In genomic region chr13:99666086-99666485, GRCm38 (mm10) we compare ENCODE assay signal across 25 mouse cellular contexts.
A peak's percentile ranks its signal among the peaks of the same experiment; 100 is the strongest.
DNase-seq lines count a peak whose midpoint lies in the region; ATAC-seq lines count a peak whose summit lies in the region.
"Had no signal": no experiment of that assay in that cellular context is flagged by ENCODE, and none has a peak within 500 bp of the region (broad histone marks: within the 10 kb centered on the region; RNA-seq: fewer than 3 reads in every experiment).

No protein-coding gene starts in this region.

- H3K27ac ChIP-seq in heart, embryonic 10.5 days: no peak overlapping the region
- H3K27ac ChIP-seq in neural tube, embryonic 13.5 days (replicated peaks): 0 out of 2 replicates have a peak overlapping the region, but pooled peaks have one; percentile 13
- H3K27ac ChIP-seq: embryonic facial prominence, embryonic 12.5 days; embryonic facial prominence, embryonic 15.5 days; forebrain, embryonic 10.5 days; forebrain, embryonic 12.5 days had no signal

- H3K36me3 ChIP-seq in heart, embryonic 10.5 days: no peaks in the 10 kb centered on the region
- H3K36me3 ChIP-seq in neural tube, embryonic 13.5 days: no peaks in the 10 kb centered on the region
- H3K36me3 ChIP-seq: embryonic facial prominence, embryonic 12.5 days; embryonic facial prominence, embryonic 15.5 days; forebrain, embryonic 10.5 days; forebrain, embryonic 12.5 days; G1E had no signal

- peaks cover 13% of the 10 kb centered on the region; the same call in 1 of the 2 replicates for H3K4me1 ChIP-seq in heart, embryonic 10.5 days
- H3K4me1 ChIP-seq in neural tube, embryonic 13.5 days (replicated peaks): peaks cover 33% of the 10 kb centered on the region
- H3K4me1 ChIP-seq: embryonic facial prominence, embryonic 12.5 days; embryonic facial prominence, embryonic 15.5 days had no signal

- DNase-seq in cerebellum, postnatal 10 days: peak; percentile 38 to 57
- peak; percentile 72 for DNase-seq in heart, adult 11 months
- DNase-seq in heart, embryonic 10.5 days (ENCODE audit: low spot score): no peak
- DNase-seq in neural tube, embryonic 10.5 days (ENCODE audit: extremely low spot score, low spot score): no peak
- DNase-seq: adrenal gland, adult 8-10 months; adrenal gland, postnatal 14 days; adrenal gland, postnatal 36 days; B cell, adult 2 months; cerebellum, adult 11-12 months; cerebellum, adult 9-10 months; cerebellum, postnatal 36 days; embryo, embryonic 11 days had no signal

- ATAC-seq in cerebellum, adult (ENCODE audit: insufficient number of reproducible peaks, low FRiP score, low TSS enrichment): no peak
- no peak for ATAC-seq in neural tube, embryonic 13.5 days (ENCODE audit: low read depth)
- ATAC-seq: activated CD4-positive, CD25-positive, alpha-beta regulatory T cell, adult 4 months; CD4-positive, CD25-positive, alpha-beta regulatory T cell, adult 4 months; forebrain, embryonic 14.5 days; forebrain, embryonic 16.5 days; Patski had no signal

- no peaks in the 10 kb centered on the region for H3K27me3 ChIP-seq in heart, embryonic 10.5 days (ENCODE audit: insufficient read depth, poor library complexity, severe bottlenecking)
- H3K27me3 ChIP-seq in neural tube, embryonic 13.5 days: no peaks in the 10 kb centered on the region
- H3K27me3 ChIP-seq: embryonic facial prominence, embryonic 12.5 days; embryonic facial prominence, embryonic 15.5 days; Patski had no signal

- no peak overlapping the region for H3K4me2 ChIP-seq in neural tube, embryonic 13.5 days
- H3K4me2 ChIP-seq: embryonic facial prominence, embryonic 12.5 days; embryonic facial prominence, embryonic 15.5 days; forebrain, embryonic 12.5 days had no signal

- no peaks in the 10 kb centered on the region for H3K9me3 ChIP-seq in heart, embryonic 10.5 days
- H3K9me3 ChIP-seq in neural tube, embryonic 13.5 days: no peaks in the 10 kb centered on the region
- H3K9me3 ChIP-seq: embryonic facial prominence, embryonic 12.5 days; embryonic facial prominence, embryonic 15.5 days; forebrain, embryonic 10.5 days; forebrain, embryonic 12.5 days had no signal

- H3K4me3 ChIP-seq in heart, embryonic 10.5 days: no peak overlapping the region
- H3K4me3 ChIP-seq in neural tube, embryonic 13.5 days: no peak overlapping the region
- H3K4me3 ChIP-seq: embryonic facial prominence, embryonic 12.5 days; embryonic facial prominence, embryonic 15.5 days; erythroblast, embryonic 14.5 days; forebrain, embryonic 10.5 days; forebrain, embryonic 12.5 days had no signal

- WGBS in heart, embryonic 10.5 days: 75% methylated on average over 7 of the region's 7 CpGs
- WGBS in neural tube, embryonic 13.5 days: 77% methylated on average over 7 of the region's 7 CpGs

- no peak overlapping the region for H3K9ac ChIP-seq in neural tube, embryonic 13.5 days
- H3K9ac ChIP-seq: embryonic facial prominence, embryonic 12.5 days; embryonic facial prominence, embryonic 15.5 days; forebrain, embryonic 12.5 days had no signal

Comparison
In these comparisons a context has a peak if more than half of its experiments do, and no peak if none do; other contexts are left out.
1. DNase-seq: peak in cerebellum, postnatal 10 days (2 of 2) and heart, adult 11 months (single experiment); none in heart, embryonic 10.5 days (single experiment) and neural tube, embryonic 10.5 days (single experiment).